Mouse (Mus musculus) lung, embryonic 16.5 days (tissue): ENCODE data around the gene Lef1. TPM values are rescaled to one million over a fixed set of nuclear protein-coding genes. Genes with fewer than 3 reads are reported as not detected.

ENCODE experiments used
- ATAC-seq: fragments of 200-750 bp; cut with Nextera tagmentation; 2 replicates; pipeline ENCODE4 v1.8.0; 2017; ENCODE audit warnings: low read depth, mild to moderate bottlenecking, moderate library complexity
- H3K27ac ChIP-seq: fragments of 300-500 bp; sonication (generic); 2 replicates; pipeline ENCODE4 v1.5.1; 2014; ENCODE audit warnings: mild to moderate bottlenecking, control low read depth, low read length
- H3K27me3 ChIP-seq: fragments of 300-500 bp; sonication (generic); 2 replicates; pipeline ENCODE4 v1.6.1; 2014; ENCODE audit warnings: low read depth, low read length, mixed read lengths; ENCODE audit not compliant: control insufficient read depth, insufficient read depth
- H3K36me3 ChIP-seq: fragments of 300-500 bp; sonication (generic); 2 replicates; pipeline ENCODE4 v1.6.1; 2014; ENCODE audit warnings: low read length; ENCODE audit not compliant: control insufficient read depth, insufficient read depth
- H3K4me1 ChIP-seq: fragments of 300-500 bp; sonication (generic); replicated peaks from 2 replicates; pipeline ENCODE4 v1.6.1; 2014; ENCODE audit warnings: low read length, mixed read lengths; ENCODE audit not compliant: control insufficient read depth, insufficient read depth
- H3K4me2 ChIP-seq: fragments of 300-500 bp; sonication (generic); 2 replicates; pipeline ENCODE4 v1.6.1; 2014; ENCODE audit warnings: low read depth, low read length, control low read depth
- H3K4me3 ChIP-seq: fragments of 300-500 bp; sonication (generic); 2 replicates; pipeline ENCODE4 v1.5.1; 2014; ENCODE audit warnings: mild to moderate bottlenecking, low read length, control low read depth
- H3K9ac ChIP-seq: fragments of 300-500 bp; sonication (generic); 2 replicates; pipeline ENCODE4 v1.6.1; 2014; ENCODE audit warnings: low read length, control low read depth
- H3K9me3 ChIP-seq: fragments of 300-500 bp; sonication (generic); 2 replicates; pipeline ENCODE4 v1.6.1; 2016; ENCODE audit warnings: low read length; ENCODE audit not compliant: control insufficient read depth
- whole genome bisulfite sequencing: fragments of 180-500 bp; shearing (Covaris S2); extraction: QIAGEN DNeasy Blood & Tissue Kit; methylation state at CpG from one replicate; pipeline ENCODE4 v1.1.7; 2014; 5-methylcytosine and 5-hydroxymethylcytosine counted together
- polyA plus RNA-seq: library from polyadenylated mRNA; unstranded; fragments of >200 nt; fragmentation: Nextera tagmentation; extraction: Ambion mirVana; gene quantifications from 2 replicates; pipeline ENCODE4 v1.2.1, GENCODE M21; 2015

Gene Lef1
- polyA plus RNA-seq, 1 experiment from 2014 or later = 18.1 TPM

DNA sequence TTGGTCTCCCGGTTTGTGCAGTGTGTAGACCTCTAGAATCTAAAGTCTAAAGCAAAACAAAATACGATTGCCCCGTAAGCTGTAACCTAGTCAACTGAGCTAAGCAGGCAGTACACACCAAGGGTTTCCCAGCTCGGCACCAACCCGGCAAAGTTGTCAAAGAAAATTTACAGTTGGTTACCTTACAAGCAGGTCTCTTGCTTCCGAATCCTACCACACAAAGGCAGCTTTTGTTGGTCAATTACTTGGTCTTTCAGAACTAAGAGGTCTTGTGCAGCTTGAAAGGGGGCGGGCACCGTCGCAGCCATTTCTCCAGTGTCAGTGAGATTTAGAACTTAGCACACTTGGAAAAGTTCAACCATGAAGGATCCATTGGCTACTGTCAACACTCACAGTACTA lies 25.2 kb downstream of the Lef1 start:
- WGBS = 61% methylated on average over 9 of the region's 9 CpGs
- H3K9ac ChIP-seq = no peak overlapping the region
- no peaks in the 10 kb centered on the region for H3K27me3 ChIP-seq
- no peak overlapping the region for H3K4me2 ChIP-seq
- no peaks in the 10 kb centered on the region for H3K9me3 ChIP-seq
- H3K36me3 ChIP-seq = no peaks in the 10 kb centered on the region
- peaks cover 16% of the 10 kb centered on the region; the same call in 1 of the 2 replicates for H3K4me1 ChIP-seq
- H3K4me3 ChIP-seq = no peak overlapping the region
- no peak overlapping the region for H3K27ac ChIP-seq
- ATAC-seq = no peak

DNA sequence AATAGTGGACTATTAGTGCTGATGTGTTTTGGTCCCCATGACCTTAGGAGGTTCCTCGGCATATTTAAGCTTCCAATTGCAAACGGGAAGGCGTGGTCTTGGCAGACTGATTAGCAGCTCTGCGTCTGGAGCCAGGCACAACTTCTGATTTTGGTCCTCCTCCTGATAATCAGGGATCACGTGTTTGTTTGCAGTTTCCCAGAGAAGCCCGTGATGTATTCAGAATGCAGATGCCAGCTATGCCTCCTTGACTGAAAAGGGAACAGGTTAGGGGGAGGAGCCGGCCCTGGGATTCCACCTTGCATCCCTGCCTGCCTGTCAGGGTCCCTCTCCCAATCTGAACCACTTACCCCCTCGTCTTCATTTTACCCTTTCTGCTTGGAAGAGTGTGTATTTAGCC lies 26.2 kb downstream of the Lef1 start:
- H3K36me3 ChIP-seq = no peaks in the 10 kb centered on the region
- H3K9ac ChIP-seq = no peak overlapping the region
- H3K4me2 ChIP-seq = no peak overlapping the region
- WGBS = 22% methylated on average over 8 of the region's 8 CpGs
- no peak for ATAC-seq
- peaks cover 16% of the 10 kb centered on the region; the same call in 1 of the 2 replicates for H3K4me1 ChIP-seq
- H3K27me3 ChIP-seq = no peaks in the 10 kb centered on the region
- no peak overlapping the region for H3K27ac ChIP-seq
- H3K9me3 ChIP-seq = no peaks in the 10 kb centered on the region
- H3K4me3 ChIP-seq = no peak overlapping the region

- H3K27ac ChIP-seq = no peak overlapping the region
- H3K4me1 ChIP-seq = peaks cover 16% of the 10 kb centered on the region; the same call in 1 of the 2 replicates
These were observed 27.0 kb downstream of the Lef1 start for GRCm38 (mm10) chr3:131137119-131137781.

GRCm38 (mm10) chr3:131138224-131138623 lies 28.0 kb downstream of the Lef1 start:
- Histone ChIP-seq H3K4me2 (no peak overlapping the region), H3K36me3 (no peaks in the 10 kb centered on the region), H3K4me3 (no peak overlapping the region), H3K9me3 (no peaks in the 10 kb centered on the region), H3K4me1 (peaks cover 16% of the 10 kb centered on the region; the same call in 1 of the 2 replicates), H3K27me3 (no peaks in the 10 kb centered on the region), H3K9ac (no peak overlapping the region), H3K27ac (no peak overlapping the region)
- no peak for ATAC-seq
- 74% methylated on average over 9 of the region's 9 CpGs for WGBS

More at GRCm38 (mm10) chr3:131137119-131137781, 27.0 kb downstream of the Lef1 start:
- H3K9me3 ChIP-seq = no peaks in the 10 kb centered on the region
- WGBS = 64% methylated on average over 18 of the region's 18 CpGs
- no peaks in the 10 kb centered on the region for H3K36me3 ChIP-seq
- no peak overlapping the region for H3K4me3 ChIP-seq
- no peak for ATAC-seq
- no peak overlapping the region for H3K4me2 ChIP-seq
- H3K9ac ChIP-seq = no peak overlapping the region
- H3K27me3 ChIP-seq = no peaks in the 10 kb centered on the region

- no peaks in the 10 kb centered on the region for H3K36me3 ChIP-seq
- H3K9ac ChIP-seq = no peak overlapping the region
- H3K4me2 ChIP-seq = no peak overlapping the region
- WGBS = 79% methylated on average over 8 of the region's 8 CpGs
- ATAC-seq = no peak
- H3K27me3 ChIP-seq = no peaks in the 10 kb centered on the region
- H3K9me3 ChIP-seq = no peaks in the 10 kb centered on the region
- no peak overlapping the region for H3K4me3 ChIP-seq
- H3K27ac ChIP-seq = no peak overlapping the region; the same call in 1 of the 2 replicates
- H3K4me1 ChIP-seq = peaks cover 16% of the 10 kb centered on the region; the same call in 1 of the 2 replicates
These were observed 28.5 kb downstream of the Lef1 start for GRCm38 (mm10) chr3:131138797-131139196.

DNA sequence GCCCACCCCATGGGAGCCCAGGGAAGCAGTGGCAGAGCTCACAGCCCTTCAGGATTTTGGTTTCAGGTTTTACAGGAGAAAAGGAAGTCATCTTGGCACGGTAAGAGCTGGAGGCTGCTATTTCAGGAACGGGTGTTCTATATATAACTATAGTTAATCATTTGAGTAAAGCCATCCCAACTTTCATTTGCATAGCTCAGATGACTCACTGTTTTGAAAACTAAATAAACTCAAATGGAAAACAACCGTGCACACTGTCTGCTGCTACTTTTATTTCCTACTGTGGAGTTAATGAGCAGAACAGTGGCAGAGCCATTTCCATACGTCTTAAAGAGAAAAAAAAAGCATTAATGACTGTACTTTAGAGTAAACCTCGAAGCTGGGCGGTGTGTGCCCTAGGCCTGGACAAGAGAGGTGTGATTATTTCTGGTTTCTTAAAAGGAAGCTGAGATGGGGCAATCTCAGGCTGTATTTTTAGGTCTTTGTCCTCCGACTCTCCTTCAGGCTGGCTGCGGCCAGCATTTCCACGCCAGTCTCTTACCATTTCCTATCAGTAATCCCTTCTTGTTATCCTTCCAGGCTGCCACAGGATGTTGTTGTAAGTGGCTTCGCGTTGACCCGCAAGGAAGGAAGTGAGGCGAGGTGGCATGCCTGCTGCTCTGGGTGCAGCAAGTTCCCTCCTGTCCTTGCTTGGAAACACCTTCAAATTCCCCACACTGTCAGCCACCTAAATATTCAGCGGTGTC lies 29.2 kb downstream of the Lef1 start:
- H3K27me3 ChIP-seq = no peaks in the 10 kb centered on the region
- peak overlapping the region; percentile 40; the same call in 1 of the 2 replicates for H3K27ac ChIP-seq
- peak; percentile 25; the same call in 1 of the 2 replicates for ATAC-seq
- H3K36me3 ChIP-seq = no peaks in the 10 kb centered on the region
- H3K4me1 ChIP-seq = peaks cover 16% of the 10 kb centered on the region; the same call in 1 of the 2 replicates
- 41% methylated on average over 14 of the region's 14 CpGs for WGBS
- no peak overlapping the region for H3K9ac ChIP-seq
- H3K4me3 ChIP-seq = no peak overlapping the region
- no peaks in the 10 kb centered on the region for H3K9me3 ChIP-seq
- H3K4me2 ChIP-seq = no peak overlapping the region

- no peak overlapping the region for H3K4me3 ChIP-seq
- no peaks in the 10 kb centered on the region for H3K27me3 ChIP-seq
- peaks cover 16% of the 10 kb centered on the region; the same call in 1 of the 2 replicates for H3K4me1 ChIP-seq
- no peak overlapping the region for H3K4me2 ChIP-seq
- WGBS = 87% methylated on average over 7 of the region's 7 CpGs
- no peaks in the 10 kb centered on the region for H3K9me3 ChIP-seq
- no peaks in the 10 kb centered on the region for H3K36me3 ChIP-seq
- no peak overlapping the region for H3K27ac ChIP-seq
- ATAC-seq = no peak
- H3K9ac ChIP-seq = no peak overlapping the region
These were observed 29.8 kb downstream of the Lef1 start for GRCm38 (mm10) chr3:131140091-131140462.

GRCm38 (mm10) chr3:131141546-131141945 lies 31.3 kb downstream of the Lef1 start:
- Histone ChIP-seq H3K27ac (no peak overlapping the region), H3K9ac (no peak overlapping the region), H3K4me2 (no peak overlapping the region), H3K9me3 (no peaks in the 10 kb centered on the region), H3K4me3 (no peak overlapping the region), H3K36me3 (no peaks in the 10 kb centered on the region), H3K27me3 (no peaks in the 10 kb centered on the region), H3K4me1 (peaks cover 14% of the 10 kb centered on the region; the same call in 1 of the 2 replicates)
- WGBS = 30% methylated on average over 4 of the region's 4 CpGs
- no peak for ATAC-seq

- H3K36me3 ChIP-seq = no peaks in the 10 kb centered on the region
- H3K4me2 ChIP-seq = no peak overlapping the region
- no peaks in the 10 kb centered on the region for H3K27me3 ChIP-seq
- no peak overlapping the region for H3K9ac ChIP-seq
- no peak for ATAC-seq
- H3K27ac ChIP-seq = no peak overlapping the region
- H3K4me1 ChIP-seq = peaks cover 4% of the 10 kb centered on the region; the same call in 1 of the 2 replicates
- 77% methylated on average over 2 of the region's 2 CpGs for WGBS
- H3K9me3 ChIP-seq = no peaks in the 10 kb centered on the region
- H3K4me3 ChIP-seq = no peak overlapping the region
These were observed 34.0 kb downstream of the Lef1 start for GRCm38 (mm10) chr3:131144250-131144649.
